Mouse (Mus musculus) lung, postnatal 0 days (tissue): ENCODE results near the gene Ddx17.

Experiments used
- CTCF ChIP-seq: IDR thresholded peaks from 2 replicates; pipeline ENCODE4 v1.5.1; 2016; ENCODE audit warnings: antibody characterized with exemption, mild to moderate bottlenecking
- EP300 ChIP-seq: IDR thresholded peaks from 2 replicates; pipeline ENCODE4 v1.6.1; 2016; ENCODE audit warnings: antibody characterized with exemption, mild to moderate bottlenecking, control low read depth

- TF ChIP-seq CTCF = no peak
- no peak for TF ChIP-seq EP300
Observed at GRCm38 (mm10) chr15:79509998-79510397, 36.5 kb downstream of the Ddx17 start.
